Mouse (Mus musculus) cerebellum, adult 2 months (tissue): ENCODE measurements at regions not wholly inside any gene's neighbourhood (a gene's known extent, or its start where the extent isn't known, plus 50 kb on each side); places are given as distances from the start of the nearest gene placed in this dataset.

Experiments used
- CTCF ChIP-seq: fragments of 200-500 bp; IDR thresholded peaks from 2 replicates; pipeline ENCODE4 v1.5.1; 2011; ENCODE audit warnings: low read depth, mild to moderate bottlenecking, control low read depth, low read length, moderate library complexity, borderline replicate concordance; ENCODE audit not compliant: insufficient read depth
- POLR2A ChIP-seq: fragments of 200-500 bp; IDR thresholded peaks from 2 replicates; pipeline ENCODE4 v1.6.1; 2011; ENCODE audit warnings: low read length, control low read depth, borderline replicate concordance; ENCODE audit not compliant: insufficient read depth

DNA sequence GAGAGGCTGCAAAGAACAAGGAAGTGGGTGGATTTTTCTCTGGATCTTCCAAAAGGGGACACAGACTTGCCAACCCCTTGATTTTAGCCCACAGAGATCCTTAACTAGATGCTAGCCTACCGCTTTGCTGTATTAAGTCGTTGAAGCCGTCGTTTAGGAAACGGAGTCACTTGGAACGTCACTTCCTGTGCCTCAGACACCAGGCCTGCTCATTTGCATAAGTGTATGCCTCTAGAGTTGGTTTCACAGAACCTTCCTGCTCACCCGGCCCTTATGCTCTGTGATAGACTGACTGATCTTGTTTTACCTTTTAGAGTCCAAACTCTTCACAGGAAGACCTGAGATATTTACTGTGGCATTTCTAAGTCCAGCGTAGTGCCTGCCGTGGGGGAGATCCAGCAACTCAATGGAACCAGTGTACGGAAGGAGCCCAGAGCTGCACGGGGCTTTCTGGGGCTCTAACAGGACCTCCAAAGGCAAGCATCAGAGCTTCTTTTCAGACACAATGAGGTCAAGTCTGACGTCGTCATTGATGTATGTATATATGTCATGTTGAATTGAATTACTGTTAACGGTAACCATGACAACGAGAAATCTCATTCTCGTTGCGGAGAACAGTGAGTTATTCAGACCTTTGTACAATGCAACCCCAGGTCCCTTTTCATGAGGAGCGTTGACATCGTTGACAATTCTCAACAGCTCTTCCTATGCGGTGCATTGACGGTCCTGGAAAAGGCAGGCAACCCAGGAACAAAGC, 72.2 kb upstream of the Ubl3 start:
- no peak for TF ChIP-seq CTCF
- TF ChIP-seq POLR2A: no peak
